Mouse (Mus musculus): ENCODE results near the gene Cln3.

GRCm38 (mm10) chr7:126635375-126635774, 49.8 kb upstream of the Cln3 start:
- TF ChIP-seq CTCF (IDR thresholded peaks at IDR 0.05): no peak
- TF ChIP-seq POLR2A (IDR thresholded peaks at IDR 0.05; ENCODE audit: insufficient read depth, low read depth, low read length): no peak

Data from heart, adult 2 months (tissue).